Mouse (Mus musculus) thymus, postnatal 14 days (tissue): ENCODE measurements around the gene Il18r1.

Experiments
- DNase-seq: peaks from one replicate; pipeline ENCODE4 v3.0.0; 2021

Il18r1 gene

DNA sequence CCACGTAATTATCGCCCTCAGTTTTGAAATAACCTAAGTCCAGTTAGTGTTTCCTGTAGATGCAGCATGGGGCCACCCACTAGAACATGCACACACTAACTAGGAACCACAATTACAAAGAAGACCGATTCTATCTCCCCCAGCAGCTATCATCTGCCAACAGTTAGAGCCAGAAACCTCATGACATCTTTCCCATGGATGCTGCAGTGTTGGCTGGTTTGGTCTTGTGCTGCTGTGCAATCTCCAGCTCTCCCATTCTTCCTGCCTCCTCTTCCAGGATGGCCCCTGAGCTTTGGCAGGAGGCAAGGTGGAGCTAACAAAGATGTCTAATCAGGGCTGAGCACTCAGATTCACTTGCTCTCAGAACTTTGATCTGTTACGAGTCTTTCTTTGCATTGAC, 35.8 kb downstream of the Il18r1 start:
- no peak for DNase-seq

- no peak for DNase-seq
These were observed 36.4 kb downstream of the Il18r1 start for GRCm38 (mm10) chr1:40501546-40502398.

DNA sequence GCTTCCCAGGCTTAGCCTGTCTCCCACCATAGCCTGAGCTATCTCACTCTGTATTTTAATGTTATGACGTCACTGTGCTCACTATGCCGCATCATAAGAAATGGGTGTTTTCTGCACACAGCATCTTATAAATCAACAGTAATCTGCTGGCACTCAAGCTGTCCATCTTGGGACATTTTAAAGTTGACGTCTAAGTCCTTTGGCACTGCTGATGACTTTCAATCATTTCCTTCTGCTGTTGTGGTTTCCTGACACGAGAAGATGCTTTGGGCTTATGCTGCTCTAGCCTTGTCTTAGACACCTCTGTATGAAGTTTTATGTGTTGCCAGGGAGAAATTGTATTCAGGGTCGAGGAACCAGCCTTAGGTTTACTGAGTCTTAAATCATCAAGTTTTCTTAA, 39.2 kb downstream of the Il18r1 start:
- DNase-seq, result no peak

- peak; percentile 5 for DNase-seq
These were observed 49.7 kb downstream of the Il18r1 start, which contains the start of gene Il18rap for GRCm38 (mm10) chr1:40514851-40515585. Il18rap (plus strand) TSS chr1:40515362.

- DNase-seq, result no peak
These were observed 51.0 kb downstream of the Il18r1 start for GRCm38 (mm10) chr1:40516364-40516763.

DNA sequence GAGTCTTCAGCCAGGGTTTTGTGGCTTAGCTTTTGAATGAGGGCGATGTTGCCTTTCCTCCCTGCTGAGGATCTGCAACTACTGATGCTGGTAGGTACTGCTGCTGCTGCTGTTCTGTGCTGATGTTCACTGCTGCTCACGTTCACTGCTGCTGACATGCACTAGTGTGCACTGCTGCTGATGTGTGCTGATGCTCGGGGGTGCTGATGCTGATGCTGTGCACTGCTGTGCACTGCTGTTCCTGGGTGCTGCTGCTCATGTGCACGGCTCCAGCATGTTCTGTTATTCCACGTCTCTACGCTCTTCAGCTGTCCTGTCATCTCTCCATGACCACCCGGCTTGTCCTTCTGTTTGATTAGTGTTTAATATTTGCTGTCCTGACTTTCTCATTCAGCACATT, 57.6 kb downstream of the Il18r1 start:
- no peak for DNase-seq

DNA sequence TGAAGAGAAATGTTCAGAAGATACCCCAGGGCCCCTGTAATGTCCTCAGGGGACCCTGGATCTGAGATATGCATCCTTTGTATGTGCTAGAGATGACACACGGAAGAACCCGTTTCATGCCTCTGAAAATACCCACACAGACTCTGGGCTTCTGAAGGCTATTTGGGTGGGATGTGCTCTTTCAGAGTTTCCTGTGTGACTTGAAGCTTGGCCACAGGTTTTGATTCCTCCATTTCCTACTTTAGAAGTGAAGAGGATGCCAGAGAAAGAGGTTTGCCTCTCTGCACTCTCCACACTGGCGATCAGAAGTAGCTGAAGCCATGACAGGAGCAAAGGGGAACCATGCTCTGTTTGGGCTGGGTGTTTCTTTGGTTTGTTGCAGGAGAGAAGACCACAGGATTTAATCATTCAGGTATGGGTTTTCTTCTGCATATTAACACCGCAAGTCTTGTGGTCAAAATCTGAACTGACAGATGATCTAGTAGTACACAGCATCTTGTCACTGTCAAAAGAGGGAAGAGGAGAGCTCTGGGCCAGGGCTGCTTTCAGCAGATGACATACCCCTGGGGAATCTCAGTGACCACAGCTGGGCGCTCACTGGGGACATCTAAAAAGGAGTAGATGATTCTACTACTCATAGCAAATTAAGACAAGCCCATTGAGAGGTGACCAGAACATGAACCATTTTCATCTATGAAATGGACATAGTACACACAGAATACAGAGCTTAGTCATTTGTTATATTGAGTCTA, 58.8 kb downstream of the Il18r1 start:
- DNase-seq, result no peak

DNA sequence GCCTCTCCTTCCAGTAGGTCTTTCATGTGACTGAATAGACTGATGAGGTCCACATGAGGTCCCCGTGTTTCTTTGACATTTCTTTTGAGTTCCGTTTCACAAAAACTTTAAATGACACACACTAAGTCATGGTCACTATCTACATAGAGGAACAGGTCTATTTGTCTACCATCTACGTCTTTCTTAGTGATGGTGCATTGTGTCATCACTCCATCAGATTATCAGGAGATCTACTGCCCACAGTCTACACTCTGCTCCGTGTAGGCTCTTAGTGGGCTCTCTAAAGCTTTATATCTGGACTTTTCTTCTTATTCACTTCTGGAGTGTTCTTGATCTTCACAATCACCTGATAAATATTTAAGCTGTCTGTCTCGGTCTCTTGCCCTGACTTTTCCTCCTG, 63.9 kb downstream of the Il18r1 start:
- no peak for DNase-seq

DNA sequence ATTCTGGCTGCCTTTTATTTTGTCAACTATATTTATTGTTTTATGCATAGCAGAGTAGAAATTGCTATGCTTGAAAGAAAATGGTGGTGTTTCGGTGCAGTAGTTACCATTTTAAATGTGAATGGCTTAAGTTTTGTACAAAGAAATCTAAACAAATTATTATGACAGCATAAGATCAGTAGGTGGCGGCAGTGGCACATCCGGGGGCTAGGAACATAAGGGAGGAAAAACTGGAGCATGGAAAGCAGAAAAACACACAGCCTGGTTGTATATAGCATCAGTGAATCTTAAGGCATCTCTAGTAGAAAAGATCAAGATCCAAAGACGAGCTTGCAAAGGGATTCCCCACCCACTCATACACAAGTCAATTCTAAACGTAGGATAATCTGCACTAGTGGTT, 72.2 kb downstream of the Il18r1 start:
- DNase-seq, result no peak

GRCm38 (mm10) chr1:40544650-40545049, 79.3 kb downstream of the Il18r1 start:
- peak; percentile 70 for DNase-seq

DNA sequence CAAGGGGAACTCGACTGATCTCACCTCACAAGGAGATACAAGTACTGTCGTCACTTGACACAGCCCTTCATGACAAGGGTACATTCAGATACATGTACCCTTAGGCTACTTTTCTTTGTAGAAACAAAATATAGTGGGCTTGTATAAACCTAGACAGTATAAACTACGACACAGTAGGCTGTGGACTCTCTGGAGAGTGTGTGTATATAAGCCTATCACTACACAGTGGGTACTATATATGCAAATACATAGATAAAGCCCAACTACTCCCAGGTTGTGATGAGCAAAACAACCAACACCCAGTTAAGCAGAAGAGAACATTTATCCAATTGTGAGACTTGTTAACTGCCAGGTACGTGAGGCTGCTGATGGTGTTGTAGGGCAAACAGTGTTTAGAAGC, 81.3 kb downstream of the Il18r1 start:
- DNase-seq, result no peak

DNA sequence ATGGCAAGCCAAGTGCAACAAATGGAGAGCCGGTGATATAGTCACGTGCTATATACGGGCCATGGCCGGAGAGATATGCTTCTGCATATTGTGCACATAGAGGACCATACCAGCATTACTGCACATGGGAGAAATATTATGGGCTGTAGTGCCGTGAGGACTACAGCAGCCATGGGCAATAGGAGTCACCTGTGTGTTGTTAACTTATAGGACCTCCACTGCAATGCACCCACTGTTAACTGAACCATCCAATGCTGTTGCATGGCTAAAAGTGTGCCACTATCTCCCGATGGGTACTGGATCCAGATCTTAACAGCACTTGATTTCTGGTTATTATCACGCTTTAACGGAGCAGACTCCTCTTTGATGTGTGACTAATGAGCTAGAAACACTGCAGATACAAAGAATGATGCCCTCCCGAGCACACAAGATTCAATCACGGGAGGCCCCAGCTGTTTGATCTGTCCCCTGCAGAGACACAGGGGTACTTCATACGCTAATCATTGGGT, 81.8 kb downstream of the Il18r1 start:
- DNase-seq, result no peak

DNA sequence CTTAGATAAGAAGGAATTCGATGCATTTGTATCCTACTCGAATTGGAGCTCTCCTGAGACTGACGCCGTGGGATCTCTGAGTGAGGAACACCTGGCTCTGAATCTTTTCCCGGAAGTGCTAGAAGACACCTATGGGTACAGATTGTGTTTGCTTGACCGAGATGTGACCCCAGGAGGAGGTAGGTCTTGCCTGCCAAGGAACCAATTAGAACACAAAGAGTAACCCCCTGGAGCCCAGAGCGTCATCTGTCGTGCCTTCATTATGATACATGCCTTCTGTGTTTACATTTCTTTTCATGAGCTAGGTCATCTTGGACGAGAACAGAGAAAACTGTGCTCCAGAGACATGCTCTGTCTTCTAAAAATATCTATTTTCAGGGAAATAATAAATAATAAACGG, 82.4 kb downstream of the Il18r1 start:
- no peak for DNase-seq
